Mouse (Mus musculus): ENCODE measurements at regions not wholly inside any gene's neighbourhood (a gene's known extent, or its start where the extent isn't known, plus 50 kb on each side); places are given as distances from the start of the nearest gene placed in this dataset.

GRCm38 (mm10) chr10:48769870-48770491 lies 1018.6 kb downstream of the Grik2 start:
- TF ChIP-seq CTCF (IDR thresholded peaks at IDR 0.05 in 2 of 3, conservative IDR thresholded peaks at IDR 0.05 in 1 of 3; ENCODE audit: control insufficient read depth in 1 of 3, insufficient read depth in 1 of 3, low read depth in 2 of 3, low read length in 3 of 3, poor library complexity in 1 of 3, severe bottlenecking in 1 of 3) (no peak), MYC (IDR thresholded peaks at IDR 0.05; ENCODE audit: low read depth, low read length) (no peak), GATA1 (IDR thresholded peaks at IDR 0.05; ENCODE audit: low read depth, low read length) (no peak), ETS1 (IDR thresholded peaks at IDR 0.05; ENCODE audit: low read depth, low read length) (no peak), KAT2A (conservative IDR thresholded peaks at IDR 0.05; ENCODE audit: low read depth, low read length) (no peak), POLR2A (IDR thresholded peaks at IDR 0.05; ENCODE audit: control insufficient read depth in 1 of 2, insufficient read depth in 1 of 2, low read depth in 1 of 2, low read length in 2 of 2, poor library complexity in 1 of 2) (no peak), EP300 (IDR thresholded peaks at IDR 0.05; ENCODE audit: low read depth in 1 of 2, low read length in 2 of 2) (no peak), USF1 (IDR thresholded peaks at IDR 0.05; ENCODE audit: low read depth, low read length) (no peak), CHD1 (IDR thresholded peaks at IDR 0.05; ENCODE audit: low read depth, low read length) (no peak), SIN3A (IDR thresholded peaks at IDR 0.05; ENCODE audit: low read length) (no peak), POLR2AphosphoS2 (IDR thresholded peaks at IDR 0.05; ENCODE audit: low read length) (no peak)

Measured in MEL (cell line).